Mouse (Mus musculus): Measurements from ENCODE around the gene Olfr747. TPM values are rescaled to one million over a fixed set of nuclear protein-coding genes. Genes with fewer than 3 reads are reported as not detected.
"Not testable (repeated sequence)": the region's sequence is repeated elsewhere in the genome, so short reads cannot be mapped to it uniquely, and the experiment has no call there.

The Olfr747 gene
- polyA plus RNA-seq (2014; fragmentation: Nextera tagmentation; extraction: Ambion mirVana), result not detected in 2 replicates

GRCm38 (mm10) chr14:50693106-50693505 lies at the start of gene Olfr747:
Olfr747 (minus strand) TSS chr14:50693206.
- H3K36me3 ChIP-seq (ENCODE audit: control insufficient read depth, insufficient read depth, low read length), result no peaks in the 10 kb centered on the region
- H3K9me3 ChIP-seq (ENCODE audit: control insufficient read depth, low read length), result no peaks in the 10 kb centered on the region
- WGBS, result 87% methylated on average over 3 of the region's 3 CpGs
- H3K9ac ChIP-seq (ENCODE audit: low read depth, low read length), result no peak within 1 kb of the TSS
- no peak within 1 kb of the TSS for H3K4me2 ChIP-seq (replicated peaks; ENCODE audit: low read depth, low read length)
- H3K27ac ChIP-seq (ENCODE audit: low read depth, low read length), result no peak within 1 kb of the TSS
- no peaks in the 10 kb centered on the region for H3K27me3 ChIP-seq (ENCODE audit: control insufficient read depth, insufficient read depth, low read length)
- DNase-seq (ENCODE audit: low spot score) (no peak), ATAC-seq (ENCODE audit: low FRiP score) (no peak)
- no peak within 1 kb of the TSS for H3K4me3 ChIP-seq (ENCODE audit: low read depth, low read length)
- no peaks in the 10 kb centered on the region for H3K4me1 ChIP-seq (replicated peaks; ENCODE audit: control insufficient read depth, insufficient read depth, low read length)

- Histone ChIP-seq H3K4me1 (replicated peaks; ENCODE audit: control insufficient read depth, insufficient read depth, low read length) (no peaks in the 10 kb centered on the region), H3K9me3 (ENCODE audit: control insufficient read depth, low read length) (no peaks in the 10 kb centered on the region), H3K36me3 (ENCODE audit: control insufficient read depth, insufficient read depth, low read length) (no peaks in the 10 kb centered on the region), H3K4me3 (ENCODE audit: low read depth, low read length) (no peak overlapping the region), H3K27ac (ENCODE audit: low read depth, low read length) (no peak overlapping the region), H3K9ac (ENCODE audit: low read depth, low read length) (no peak overlapping the region), H3K4me2 (replicated peaks; ENCODE audit: low read depth, low read length) (no peak overlapping the region), H3K27me3 (ENCODE audit: control insufficient read depth, insufficient read depth, low read length) (no peaks in the 10 kb centered on the region)
- ATAC-seq (ENCODE audit: low FRiP score) (no peak), DNase-seq (ENCODE audit: low spot score) (no peak)
- 77% methylated on average over 2 of the region's 2 CpGs for WGBS
Observed at GRCm38 (mm10) chr14:50741584-50741983, 48.6 kb upstream of the Olfr747 start.

- Histone ChIP-seq H3K27ac (ENCODE audit: low read depth, low read length) (no peak overlapping the region), H3K4me1 (replicated peaks; ENCODE audit: control insufficient read depth, insufficient read depth, low read length) (no peaks in the 10 kb centered on the region), H3K36me3 (ENCODE audit: control insufficient read depth, insufficient read depth, low read length) (no peaks in the 10 kb centered on the region), H3K27me3 (ENCODE audit: control insufficient read depth, insufficient read depth, low read length) (no peaks in the 10 kb centered on the region), H3K4me3 (ENCODE audit: low read depth, low read length) (no peak overlapping the region), H3K4me2 (replicated peaks; ENCODE audit: low read depth, low read length) (no peak overlapping the region), H3K9ac (ENCODE audit: low read depth, low read length) (no peak overlapping the region), H3K9me3 (ENCODE audit: control insufficient read depth, low read length) (no peaks in the 10 kb centered on the region)
- DNase-seq (ENCODE audit: low spot score) (no peak), ATAC-seq (ENCODE audit: low FRiP score) (no peak)
- 82% methylated on average over 2 of the region's 2 CpGs for WGBS
Observed at GRCm38 (mm10) chr14:50740334-50740733, 47.3 kb upstream of the Olfr747 start.

- not testable (repeated sequence) for H3K9ac ChIP-seq (ENCODE audit: low read depth, low read length); H3K4me2 ChIP-seq (replicated peaks; ENCODE audit: low read depth, low read length); H3K36me3 ChIP-seq (ENCODE audit: control insufficient read depth, insufficient read depth, low read length); DNase-seq (ENCODE audit: low spot score); ATAC-seq (ENCODE audit: low FRiP score); H3K27me3 ChIP-seq (ENCODE audit: control insufficient read depth, insufficient read depth, low read length); H3K4me3 ChIP-seq (ENCODE audit: low read depth, low read length); H3K4me1 ChIP-seq (replicated peaks; ENCODE audit: control insufficient read depth, insufficient read depth, low read length); H3K27ac ChIP-seq (ENCODE audit: low read depth, low read length); H3K9me3 ChIP-seq (ENCODE audit: control insufficient read depth, low read length)
- WGBS, result 92% methylated on average over 3 of the region's 4 CpGs
Observed at GRCm38 (mm10) chr14:50722371-50722770, 29.4 kb upstream of the Olfr747 start.

GRCm38 (mm10) chr14:50719875-50720274 lies 26.9 kb upstream of the Olfr747 start:
- not testable (repeated sequence) for DNase-seq (ENCODE audit: low spot score); H3K27me3 ChIP-seq (ENCODE audit: control insufficient read depth, insufficient read depth, low read length); H3K36me3 ChIP-seq (ENCODE audit: control insufficient read depth, insufficient read depth, low read length); H3K4me1 ChIP-seq (replicated peaks; ENCODE audit: control insufficient read depth, insufficient read depth, low read length); H3K9ac ChIP-seq (ENCODE audit: low read depth, low read length); ATAC-seq (ENCODE audit: low FRiP score); H3K27ac ChIP-seq (ENCODE audit: low read depth, low read length); H3K4me2 ChIP-seq (replicated peaks; ENCODE audit: low read depth, low read length); H3K9me3 ChIP-seq (ENCODE audit: control insufficient read depth, low read length); H3K4me3 ChIP-seq (ENCODE audit: low read depth, low read length)
- 91% methylated on average over 15 of the region's 15 CpGs for WGBS

- DNase-seq (ENCODE audit: low spot score), result no peak
- no peaks in the 10 kb centered on the region for H3K36me3 ChIP-seq (ENCODE audit: control insufficient read depth, insufficient read depth, low read length)
- H3K4me2 ChIP-seq (replicated peaks; ENCODE audit: low read depth, low read length), result no peak within 1 kb of the TSS
- H3K27me3 ChIP-seq (ENCODE audit: control insufficient read depth, insufficient read depth, low read length), result no peaks in the 10 kb centered on the region
- H3K9me3 ChIP-seq (ENCODE audit: control insufficient read depth, low read length), result no peaks in the 10 kb centered on the region
- no peaks in the 10 kb centered on the region for H3K4me1 ChIP-seq (replicated peaks; ENCODE audit: control insufficient read depth, insufficient read depth, low read length)
- no peak within 1 kb of the TSS for H3K9ac ChIP-seq (ENCODE audit: low read depth, low read length)
- no peak for ATAC-seq (ENCODE audit: low FRiP score)
- WGBS, result 78% methylated on average over 1 of the region's 1 CpGs
- H3K27ac ChIP-seq (ENCODE audit: low read depth, low read length), result no peak within 1 kb of the TSS
- no peak within 1 kb of the TSS for H3K4me3 ChIP-seq (ENCODE audit: low read depth, low read length)
Observed at GRCm38 (mm10) chr14:50707073-50707472, 14.1 kb upstream of the Olfr747 start, which contains the start of gene Olfr748. Olfr748 (plus strand) TSS chr14:50707373.

- no peak within 1 kb of the TSS for H3K9ac ChIP-seq (ENCODE audit: low read depth, low read length)
- H3K4me2 ChIP-seq (replicated peaks; ENCODE audit: low read depth, low read length), result no peak within 1 kb of the TSS
Observed at GRCm38 (mm10) chr14:50646783-50647182, 46.2 kb downstream of the Olfr747 start, which contains the start of gene Olfr746. Olfr746 (plus strand) TSS chr14:50647083.

GRCm38 (mm10) chr14:50639088-50639487 lies 53.9 kb downstream of the Olfr747 start, which contains the start of gene Olfr745:
Olfr745 (plus strand) TSS chr14:50639388.
- Histone ChIP-seq H3K36me3 (ENCODE audit: control insufficient read depth, insufficient read depth, low read length) (no peaks in the 10 kb centered on the region), H3K4me1 (replicated peaks; ENCODE audit: control insufficient read depth, insufficient read depth, low read length) (no peaks in the 10 kb centered on the region), H3K4me3 (ENCODE audit: low read depth, low read length) (no peak within 1 kb of the TSS), H3K4me2 (replicated peaks; ENCODE audit: low read depth, low read length) (no peak within 1 kb of the TSS), H3K27ac (ENCODE audit: low read depth, low read length) (no peak within 1 kb of the TSS), H3K27me3 (ENCODE audit: control insufficient read depth, insufficient read depth, low read length) (no peaks in the 10 kb centered on the region), H3K9me3 (ENCODE audit: control insufficient read depth, low read length) (no peaks in the 10 kb centered on the region), H3K9ac (ENCODE audit: low read depth, low read length) (no peak within 1 kb of the TSS)
- WGBS, result 88% methylated on average over 2 of the region's 2 CpGs
- ATAC-seq (ENCODE audit: low FRiP score) (no peak), DNase-seq (ENCODE audit: low spot score) (no peak)

More at GRCm38 (mm10) chr14:50646783-50647182, 46.2 kb downstream of the Olfr747 start, which contains the start of gene Olfr746:
- DNase-seq (ENCODE audit: low spot score) (no peak), ATAC-seq (ENCODE audit: low FRiP score) (no peak)
- H3K9me3 ChIP-seq (ENCODE audit: control insufficient read depth, low read length), result no peaks in the 10 kb centered on the region
- no peak within 1 kb of the TSS for H3K27ac ChIP-seq (ENCODE audit: low read depth, low read length)
- H3K36me3 ChIP-seq (ENCODE audit: control insufficient read depth, insufficient read depth, low read length), result no peaks in the 10 kb centered on the region
- H3K4me1 ChIP-seq (replicated peaks; ENCODE audit: control insufficient read depth, insufficient read depth, low read length), result no peaks in the 10 kb centered on the region
- no peak within 1 kb of the TSS for H3K4me3 ChIP-seq (ENCODE audit: low read depth, low read length)
- no peaks in the 10 kb centered on the region for H3K27me3 ChIP-seq (ENCODE audit: control insufficient read depth, insufficient read depth, low read length)

Data from hindbrain, embryonic 11.5 days (tissue).